Mouse (Mus musculus) olfactory bulb, adult 2 months (tissue): ENCODE results near the gene Gm3409. TPM values are rescaled to one million over a fixed set of nuclear protein-coding genes. Genes with fewer than 3 reads are reported as not detected.
"Not testable (repeated sequence)": the region's sequence is repeated elsewhere in the genome, so short reads cannot be mapped to it uniquely, and the experiment has no call there.

Source experiments
- H3K27ac ChIP-seq: fragments of 200-500 bp; 2 replicates; pipeline ENCODE4 v1.5.1; 2012; ENCODE audit warnings: low read depth, low read length; ENCODE audit not compliant: insufficient read depth
- H3K4me1 ChIP-seq: fragments of 200-500 bp; 2 replicates; pipeline ENCODE4 v1.6.1; 2012; ENCODE audit warnings: low read length; ENCODE audit not compliant: control insufficient read depth, insufficient read depth
- H3K4me3 ChIP-seq: fragments of 200-500 bp; 2 replicates; pipeline ENCODE4 v1.5.1; 2012; ENCODE audit warnings: mild to moderate bottlenecking, low read depth, low read length, moderate library complexity; ENCODE audit not compliant: insufficient read depth
- CTCF ChIP-seq: fragments of 200-500 bp; IDR thresholded peaks from 2 replicates; pipeline ENCODE4 v1.5.1; 2012; ENCODE audit warnings: low read depth, mild to moderate bottlenecking, low read length, moderate library complexity; ENCODE audit not compliant: insufficient read depth
- POLR2A ChIP-seq: fragments of 200-500 bp; IDR thresholded peaks from 2 replicates; pipeline ENCODE4 v1.6.1; 2012; ENCODE audit warnings: mild to moderate bottlenecking, low read depth, low read length, moderate library complexity; ENCODE audit not compliant: insufficient read depth
- WGBS: fragments of 180-500 bp; shearing (Covaris S2); methylation state at CpG from one replicate; pipeline ENCODE4 v1.1.7; 2018; 5-methylcytosine and 5-hydroxymethylcytosine counted together
- polyA plus RNA-seq: library from polyadenylated mRNA; stranded (reverse); fragments of >200 nt; gene quantifications from 2 replicates; pipeline ENCODE4 v1.2.4, GENCODE M21; 2012; ENCODE audit warnings: low replicate concordance; ENCODE audit not compliant: missing spikeins, insufficient read depth, insufficient read length

Gm3409 gene
- not detected in 2 replicates for polyA plus RNA-seq

DNA sequence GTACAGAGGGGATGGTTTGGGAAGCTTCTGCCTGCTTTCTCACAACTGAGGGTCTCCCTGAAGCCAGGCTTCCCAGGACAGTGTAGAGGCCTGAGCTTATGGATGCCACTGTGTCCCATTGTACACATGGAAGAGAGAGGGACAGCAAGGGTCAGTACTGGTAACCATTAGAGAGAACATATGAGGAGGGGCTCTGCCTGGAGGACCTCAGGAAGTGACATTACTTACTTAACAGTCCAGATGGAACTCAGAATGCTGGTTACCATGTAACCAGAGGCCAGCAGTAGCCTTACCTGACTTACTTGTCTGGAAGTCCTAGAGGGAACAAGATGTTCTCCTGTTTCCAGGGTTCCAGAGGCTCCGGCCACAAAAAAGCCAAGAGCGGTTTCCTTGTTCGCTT lies at the start of gene Gm3409:
TSS of gene Gm3409 (plus strand) at position 301 of the 400 bp plus-strand sequence.
- 97% methylated on average over 3 of the region's 3 CpGs for WGBS
- H3K27ac ChIP-seq, H3K4me3 ChIP-seq, H3K4me1 ChIP-seq: not testable (repeated sequence)

GRCm38 (mm10) chr5:146488959-146489358 lies 48.5 kb upstream of the Gm3409 start:
- not testable (repeated sequence) for H3K27ac ChIP-seq, H3K4me1 ChIP-seq, H3K4me3 ChIP-seq
- 22% methylated on average over 3 of the region's 4 CpGs for WGBS

GRCm38 (mm10) chr5:146491063-146491462 lies 46.4 kb upstream of the Gm3409 start, which contains the start of gene Gm6370:
TSS of gene Gm6370 (plus strand) at chr5:146491363.
- no CpG with 5 or more reads among the region's 5 CpGs for WGBS
- H3K4me3 ChIP-seq, H3K4me1 ChIP-seq, H3K27ac ChIP-seq: not testable (repeated sequence)

DNA sequence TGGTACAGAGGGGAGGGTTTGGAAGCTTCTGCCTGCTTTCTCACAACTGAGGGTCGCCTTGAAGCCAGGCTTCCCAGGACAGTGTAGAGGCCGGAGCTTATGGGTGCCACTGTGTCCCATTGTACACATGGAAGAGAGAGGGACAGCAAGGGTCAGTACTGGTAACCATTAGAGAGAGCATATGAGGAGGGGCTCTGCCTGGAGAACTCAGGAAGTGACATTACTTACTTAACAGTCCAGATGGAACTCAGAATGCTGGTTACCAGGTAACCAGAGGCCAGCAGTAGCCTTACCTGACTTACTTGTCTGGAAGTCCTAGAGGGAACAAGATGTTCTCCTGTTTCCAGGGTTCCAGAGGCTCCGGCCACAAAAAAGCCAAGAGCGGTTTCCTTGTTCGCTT lies 35.3 kb upstream of the Gm3409 start, which contains the start of gene 4930449I24Rik:
TSS of gene 4930449I24Rik (plus strand) at position 301 of the 400 bp plus-strand sequence.
- not testable (repeated sequence) for H3K27ac ChIP-seq, H3K4me1 ChIP-seq, H3K4me3 ChIP-seq
- WGBS, result no CpG with 5 or more reads among the region's 5 CpGs

DNA sequence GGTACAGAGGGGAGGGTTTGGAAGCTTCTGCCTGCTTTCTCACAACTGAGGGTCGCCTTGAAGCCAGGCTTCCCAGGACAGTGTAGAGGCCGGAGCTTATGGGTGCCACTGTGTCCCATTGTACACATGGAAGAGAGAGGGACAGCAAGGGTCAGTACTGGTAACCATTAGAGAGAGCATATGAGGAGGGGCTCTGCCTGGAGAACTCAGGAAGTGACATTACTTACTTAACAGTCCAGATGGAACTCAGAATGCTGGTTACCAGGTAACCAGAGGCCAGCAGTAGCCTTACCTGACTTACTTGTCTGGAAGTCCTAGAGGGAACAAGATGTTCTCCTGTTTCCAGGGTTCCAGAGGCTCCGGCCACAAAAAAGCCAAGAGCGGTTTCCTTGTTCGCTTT lies 23.6 kb upstream of the Gm3409 start, which contains the start of gene Gm3402:
TSS of gene Gm3402 (plus strand) at position 301 of the 400 bp plus-strand sequence.
- H3K4me3 ChIP-seq, H3K27ac ChIP-seq, H3K4me1 ChIP-seq: not testable (repeated sequence)
- 100% methylated on average over 1 of the region's 5 CpGs for WGBS

DNA sequence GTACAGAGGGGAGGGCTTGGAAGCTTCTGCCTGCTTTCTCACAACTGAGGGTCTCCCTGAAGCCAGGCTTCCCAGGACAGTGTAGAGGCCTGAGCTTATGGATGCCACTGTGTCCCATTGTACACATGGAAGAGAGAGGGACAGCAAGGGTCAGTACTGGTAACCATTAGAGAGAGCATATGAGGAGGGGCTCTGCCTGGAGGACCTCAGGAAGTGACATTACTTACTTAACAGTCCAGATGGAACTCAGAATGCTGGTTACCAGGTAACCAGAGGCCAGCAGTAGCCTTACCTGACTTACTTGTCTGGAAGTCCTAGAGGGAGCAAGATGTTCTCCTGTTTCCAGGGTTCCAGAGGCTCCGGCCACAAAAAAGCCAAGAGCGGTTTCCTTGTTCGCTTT lies 11.9 kb upstream of the Gm3409 start, which contains the start of gene Gm3404:
TSS of gene Gm3404 (plus strand) at position 301 of the 400 bp plus-strand sequence.
- not testable (repeated sequence) for H3K4me3 ChIP-seq, H3K4me1 ChIP-seq, H3K27ac ChIP-seq
- 92% methylated on average over 3 of the region's 3 CpGs for WGBS

DNA sequence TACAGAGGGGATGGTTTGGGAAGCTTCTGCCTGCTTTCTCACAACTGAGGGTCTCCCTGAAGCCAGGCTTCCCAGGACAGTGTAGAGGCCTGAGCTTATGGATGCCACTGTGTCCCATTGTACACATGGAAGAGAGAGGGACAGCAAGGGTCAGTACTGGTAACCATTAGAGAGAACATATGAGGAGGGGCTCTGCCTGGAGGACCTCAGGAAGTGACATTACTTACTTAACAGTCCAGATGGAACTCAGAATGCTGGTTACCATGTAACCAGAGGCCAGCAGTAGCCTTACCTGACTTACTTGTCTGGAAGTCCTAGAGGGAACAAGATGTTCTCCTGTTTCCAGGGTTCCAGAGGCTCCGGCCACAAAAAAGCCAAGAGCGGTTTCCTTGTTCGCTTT lies 18.4 kb downstream of the Gm3409 start, which contains the start of gene Gm3415:
TSS of gene Gm3415 (plus strand) at position 301 of the 400 bp plus-strand sequence.
- H3K27ac ChIP-seq, H3K4me1 ChIP-seq, H3K4me3 ChIP-seq: not testable (repeated sequence)
- no CpG with 5 or more reads among the region's 3 CpGs for WGBS

GRCm38 (mm10) chr5:146564259-146564658 lies 26.8 kb downstream of the Gm3409 start:
- no peak overlapping the region for H3K4me3 ChIP-seq
- no peaks in the 10 kb centered on the region for H3K4me1 ChIP-seq
- H3K27ac ChIP-seq, result no peak overlapping the region
- 94% methylated on average over 1 of the region's 1 CpGs for WGBS
- TF ChIP-seq POLR2A (no peak), CTCF (no peak)

DNA sequence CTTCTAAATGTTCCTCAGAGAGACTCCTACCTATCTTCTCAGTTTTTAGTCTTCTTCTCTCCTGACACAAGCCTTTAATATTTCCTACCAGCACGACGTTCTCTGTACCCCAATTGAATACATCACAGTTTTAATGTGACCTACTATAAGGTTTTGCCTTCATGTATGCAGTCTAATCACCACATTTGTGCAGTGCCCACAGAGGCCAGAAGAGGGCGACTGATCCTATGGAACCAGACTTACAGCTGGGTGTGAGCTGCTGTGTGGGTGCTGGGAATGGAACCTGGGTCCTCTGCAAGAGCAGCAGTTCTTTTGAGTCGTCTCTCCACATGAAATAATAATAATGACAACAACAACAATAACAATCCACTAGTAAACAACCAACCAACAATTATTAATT lies 29.6 kb downstream of the Gm3409 start:
- no peak overlapping the region for H3K4me3 ChIP-seq
- no peak overlapping the region for H3K27ac ChIP-seq
- no peaks in the 10 kb centered on the region for H3K4me1 ChIP-seq
- TF ChIP-seq POLR2A, result no peak
- no peak for TF ChIP-seq CTCF
- 69% methylated on average over 4 of the region's 4 CpGs for WGBS

GRCm38 (mm10) chr5:146570179-146570578 lies 32.7 kb downstream of the Gm3409 start:
- H3K4me3 ChIP-seq, H3K27ac ChIP-seq, H3K4me1 ChIP-seq: not testable (repeated sequence)
- 92% methylated on average over 6 of the region's 6 CpGs for WGBS

DNA sequence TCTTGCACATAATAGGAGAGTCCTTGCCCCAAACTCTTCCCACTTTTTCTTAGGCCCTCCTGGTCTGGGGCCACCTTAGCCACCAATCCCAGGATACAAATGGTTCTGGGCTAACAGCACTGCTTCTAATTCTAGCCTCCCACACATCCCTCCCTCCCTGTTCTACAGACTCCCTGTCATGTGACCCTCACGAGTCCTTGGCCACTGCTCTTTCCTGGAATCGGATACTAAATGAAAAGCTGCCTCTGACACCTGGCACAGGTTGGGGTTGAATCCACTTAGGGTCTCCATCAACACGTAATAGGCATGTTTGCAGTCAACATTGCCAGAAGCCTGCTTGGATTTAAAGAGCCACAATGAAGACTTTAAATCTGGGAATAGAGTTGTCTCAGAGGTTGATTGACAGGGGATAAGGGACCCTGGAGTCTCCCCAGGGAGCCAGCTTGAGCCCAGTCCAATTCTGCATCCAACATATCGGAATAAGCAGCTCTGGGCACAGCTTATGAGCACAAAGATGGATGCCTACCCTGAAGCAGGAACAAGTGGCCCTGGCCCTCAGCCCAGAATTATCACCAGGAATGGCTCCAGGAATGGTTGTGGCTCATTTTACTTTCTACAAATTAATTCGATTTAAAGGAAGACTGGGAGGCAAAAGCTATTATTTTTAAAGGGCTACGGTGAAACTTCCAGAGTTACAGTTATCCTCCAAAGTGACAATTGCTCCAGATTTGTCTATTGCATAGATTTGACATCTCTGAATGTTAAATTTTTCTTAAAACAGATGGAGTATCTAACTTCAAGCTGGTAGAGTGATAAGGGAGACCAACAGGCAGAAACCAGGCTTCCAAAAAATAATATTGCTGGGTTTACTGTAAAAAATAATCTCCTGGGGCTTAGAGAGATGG lies 34.6 kb downstream of the Gm3409 start:
- H3K4me1 ChIP-seq, H3K4me3 ChIP-seq, H3K27ac ChIP-seq: not testable (repeated sequence)
- WGBS, result 40% methylated on average over 6 of the region's 6 CpGs

- not testable (repeated sequence) for H3K27ac ChIP-seq, H3K4me1 ChIP-seq, H3K4me3 ChIP-seq
- 97% methylated on average over 4 of the region's 4 CpGs for WGBS
Measured at GRCm38 (mm10) chr5:146572735-146573042, 35.2 kb downstream of the Gm3409 start.
